In genomic region chr9:44488416-44488815, GRCm38 (mm10) we compare ENCODE assay signal across 9 mouse cellular contexts. TPM values are rescaled to one million over a fixed set of nuclear protein-coding genes. Genes with fewer than 3 reads are reported as not detected.
A peak's percentile ranks its signal among the peaks of the same experiment; 100 is the strongest.
DNase-seq lines count a peak whose midpoint lies in the region; ATAC-seq lines count a peak whose summit lies in the region.
"Had no signal": no experiment of that assay in that cellular context is flagged by ENCODE, and none has a peak within 500 bp of the region (broad histone marks: within the 10 kb centered on the region; RNA-seq: fewer than 3 reads in every experiment).

No protein-coding gene starts in this region.

- peaks cover 90% of the 10 kb centered on the region for H3K4me1 ChIP-seq in embryonic facial prominence, embryonic 13.5 days
- H3K4me1 ChIP-seq in hindbrain, embryonic 13.5 days (replicated peaks) = peaks cover 91% of the 10 kb centered on the region
- H3K4me1 ChIP-seq in lung, embryonic 16.5 days (replicated peaks; ENCODE audit: control insufficient read depth, insufficient read depth, low read length) = peaks cover 83% of the 10 kb centered on the region

- no peaks in the 10 kb centered on the region for H3K9me3 ChIP-seq in embryonic facial prominence, embryonic 13.5 days
- H3K9me3 ChIP-seq in hindbrain, embryonic 13.5 days = no peaks in the 10 kb centered on the region
- H3K9me3 ChIP-seq in lung, embryonic 16.5 days (ENCODE audit: control insufficient read depth, low read length) = no peaks in the 10 kb centered on the region
- H3K9me3 ChIP-seq: G1E had no signal

- intact Hi-C loops in left cerebral cortex, postnatal 4 days (cut with DNase I) = no loop called here

- no peak for ATAC-seq in embryonic facial prominence, embryonic 13.5 days (ENCODE audit: insufficient number of reproducible peaks, insufficient read depth, low FRiP score, low TSS enrichment, low read depth)
- no peak for ATAC-seq in hindbrain, embryonic 13.5 days (ENCODE audit: low FRiP score)
- ATAC-seq in lung, embryonic 16.5 days (ENCODE audit: low read depth) = peak; percentile 35

- DNase-seq in kidney, adult 18-20 months = peak; percentile 61
- DNase-seq in kidney, adult 9 months = no peak
- peak; percentile 16 for DNase-seq in yolk sac, embryonic 10.5 days (ENCODE audit: low spot score)
- DNase-seq in left cerebral cortex, postnatal 4 days = no peak
- DNase-seq in embryo, embryonic 10 days (ENCODE audit: low spot score) = no peak

- H3K4me2 ChIP-seq in embryonic facial prominence, embryonic 13.5 days = peak overlapping the region; percentile 89
- peak overlapping the region; percentile 99 for H3K4me2 ChIP-seq in hindbrain, embryonic 13.5 days
- peak overlapping the region; percentile 80 for H3K4me2 ChIP-seq in lung, embryonic 16.5 days (ENCODE audit: low read depth, low read length)

- no peaks in the 10 kb centered on the region for H3K27me3 ChIP-seq in embryonic facial prominence, embryonic 13.5 days
- H3K27me3 ChIP-seq in hindbrain, embryonic 13.5 days = no peaks in the 10 kb centered on the region
- no peaks in the 10 kb centered on the region for H3K27me3 ChIP-seq in lung, embryonic 16.5 days (ENCODE audit: control insufficient read depth, insufficient read depth, low read depth, low read length)

- H3K27ac ChIP-seq in embryonic facial prominence, embryonic 13.5 days = peak overlapping the region; percentile 98
- peak overlapping the region; percentile 88 for H3K27ac ChIP-seq in hindbrain, embryonic 13.5 days
- peak overlapping the region; percentile 98 for H3K27ac ChIP-seq in lung, embryonic 16.5 days (ENCODE audit: low read length)

- WGBS in embryonic facial prominence, embryonic 13.5 days = 8% methylated on average over 8 of the region's 8 CpGs
- 19% methylated on average over 8 of the region's 8 CpGs for WGBS in hindbrain, embryonic 13.5 days
- 17% methylated on average over 8 of the region's 8 CpGs for WGBS in lung, embryonic 16.5 days

- H3K36me3 ChIP-seq in embryonic facial prominence, embryonic 13.5 days = peaks cover 16% of the 10 kb centered on the region; the same call in 1 of the 2 replicates
- H3K36me3 ChIP-seq in hindbrain, embryonic 13.5 days = no peaks in the 10 kb centered on the region
- H3K36me3 ChIP-seq in lung, embryonic 16.5 days (ENCODE audit: control insufficient read depth, insufficient read depth, low read length) = no peaks in the 10 kb centered on the region
- H3K36me3 ChIP-seq: G1E had no signal

- H3K9ac ChIP-seq in embryonic facial prominence, embryonic 13.5 days = peak overlapping the region; percentile 99
- H3K9ac ChIP-seq in hindbrain, embryonic 13.5 days = peak overlapping the region; percentile 98
- H3K9ac ChIP-seq in lung, embryonic 16.5 days (ENCODE audit: low read length) = peak overlapping the region; percentile 98

- H3K4me3 ChIP-seq in embryonic facial prominence, embryonic 13.5 days = peak overlapping the region; percentile 98
- H3K4me3 ChIP-seq in hindbrain, embryonic 13.5 days = peak overlapping the region; percentile 24
- peak overlapping the region; percentile 97 for H3K4me3 ChIP-seq in lung, embryonic 16.5 days (ENCODE audit: low read length)

RNA-seq across cellular contexts. Expression of gene Bcl9l, which starts 5.8 kb away (rescaled TPM):
- 18.2 and 19.3 TPM in 2 replicates for polyA plus RNA-seq in embryonic facial prominence, embryonic 13.5 days (2015; fragmentation: Nextera tagmentation; extraction: Ambion mirVana)
- 8.6 TPM in 2 replicates for polyA plus RNA-seq in hindbrain, embryonic 13.5 days (2015; fragmentation: Nextera tagmentation; extraction: Ambion mirVana)
- polyA plus RNA-seq in lung, embryonic 16.5 days (2015; fragmentation: Nextera tagmentation; extraction: Ambion mirVana) = 14.1 and 16.1 TPM in 2 replicates
- total RNA-seq in left cerebral cortex, postnatal 4 days (2021) = 100 to 1,000 TPM; 109 to 113 TPM

RNA-seq across cellular contexts. Expression of gene Upk2, which starts 33.6 kb away (rescaled TPM):
- 2.8 and 2.9 TPM in 2 replicates for polyA plus RNA-seq in embryonic facial prominence, embryonic 13.5 days (2015; fragmentation: Nextera tagmentation; extraction: Ambion mirVana)
- not detected in 2 replicates for polyA plus RNA-seq in hindbrain, embryonic 13.5 days (2015; fragmentation: Nextera tagmentation; extraction: Ambion mirVana)
- 1.8 and 2.0 TPM in 2 replicates for polyA plus RNA-seq in lung, embryonic 16.5 days (2015; fragmentation: Nextera tagmentation; extraction: Ambion mirVana)
- total RNA-seq in left cerebral cortex, postnatal 4 days (2021) = not detected
- total RNA-seq: G1E had no signal
- polyA plus RNA-seq: G1E had no signal

RNA-seq across cellular contexts. Expression of gene Foxr1, which starts 47.5 kb away (rescaled TPM):
- not detected in 2 replicates for polyA plus RNA-seq in embryonic facial prominence, embryonic 13.5 days (2015; fragmentation: Nextera tagmentation; extraction: Ambion mirVana)
- not detected in 2 replicates for polyA plus RNA-seq in hindbrain, embryonic 13.5 days (2015; fragmentation: Nextera tagmentation; extraction: Ambion mirVana)
- not detected in 2 replicates for polyA plus RNA-seq in lung, embryonic 16.5 days (2015; fragmentation: Nextera tagmentation; extraction: Ambion mirVana)
- not detected for total RNA-seq in left cerebral cortex, postnatal 4 days (2021)
- polyA plus RNA-seq: G1E had no signal

Comparison
In these comparisons a context has a peak if more than half of its experiments do, and no peak if none do; other contexts are left out.
1. DNase-seq: peak in kidney, adult 18-20 months (single experiment) and yolk sac, embryonic 10.5 days (single experiment); none in kidney, adult 9 months (single experiment), left cerebral cortex, postnatal 4 days (single experiment) and embryo, embryonic 10 days (single experiment).
2. H3K4me3 ChIP-seq: peak in every context shown above with its lines; median percentile 98 in embryonic facial prominence, embryonic 13.5 days; 97 in lung, embryonic 16.5 days; 24 in hindbrain, embryonic 13.5 days.
3. Peak in every context shown above with its lines, with median percentiles within 50 percentile points of each other: H3K27ac ChIP-seq, H3K4me2 ChIP-seq and H3K9ac ChIP-seq.